Mouse (Mus musculus): ENCODE results near the gene Tasp1. TPM values are rescaled to one million over a fixed set of nuclear protein-coding genes. Genes with fewer than 3 reads are reported as not detected.
"Not testable (repeated sequence)": the region's sequence is repeated elsewhere in the genome, so short reads cannot be mapped to it uniquely, and the experiment has no call there.

The Tasp1 gene
- total RNA-seq, 2 experiments from 2014 or later, result 7.0 to 7.8 TPM

DNA sequence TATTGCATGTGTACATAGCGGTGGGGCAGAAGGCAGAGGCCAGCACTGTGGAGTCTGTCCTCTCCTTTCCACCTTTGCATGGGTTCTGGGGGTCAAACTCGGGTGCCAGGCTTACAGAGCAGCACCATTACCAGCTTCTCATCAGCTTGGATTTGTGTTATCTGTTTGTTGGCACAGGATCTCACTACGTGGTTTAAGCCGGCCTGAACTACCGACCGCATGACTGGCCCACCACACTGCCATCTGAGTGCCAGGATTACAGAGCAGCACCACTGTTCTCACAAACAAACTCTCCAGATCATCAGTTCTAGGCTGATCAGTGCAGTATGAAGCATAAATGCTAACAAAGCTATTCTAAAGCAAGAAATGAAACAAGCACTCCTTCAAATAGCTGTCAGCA, 8.5 kb downstream of the Tasp1 start:
- DNase-seq, result no peak

DNA sequence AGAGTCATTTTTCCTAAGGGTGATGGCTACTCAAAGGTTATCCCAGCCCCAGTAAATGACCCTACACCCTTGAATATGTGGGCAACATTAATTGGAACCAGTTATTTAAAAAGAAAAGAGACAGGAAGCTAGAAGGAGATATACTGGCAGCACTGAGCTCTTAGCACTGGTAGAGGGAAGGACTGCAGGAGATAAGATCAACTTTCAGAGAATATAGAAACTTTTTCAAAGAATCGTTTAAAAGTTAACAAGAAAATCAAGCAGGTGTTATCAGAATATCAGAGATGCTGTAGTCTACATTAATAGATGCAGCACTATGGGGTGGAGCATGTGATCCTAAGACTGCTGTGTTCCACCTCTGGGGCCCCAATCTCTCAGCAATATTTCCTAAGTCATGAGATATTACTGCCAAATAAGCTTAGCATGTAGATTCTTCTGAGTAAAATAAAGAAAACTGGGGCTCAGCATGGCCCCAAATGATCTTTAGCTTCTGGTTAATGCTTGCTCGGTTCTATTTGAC, 14.9 kb downstream of the Tasp1 start:
- DNase-seq, result no peak

DNA sequence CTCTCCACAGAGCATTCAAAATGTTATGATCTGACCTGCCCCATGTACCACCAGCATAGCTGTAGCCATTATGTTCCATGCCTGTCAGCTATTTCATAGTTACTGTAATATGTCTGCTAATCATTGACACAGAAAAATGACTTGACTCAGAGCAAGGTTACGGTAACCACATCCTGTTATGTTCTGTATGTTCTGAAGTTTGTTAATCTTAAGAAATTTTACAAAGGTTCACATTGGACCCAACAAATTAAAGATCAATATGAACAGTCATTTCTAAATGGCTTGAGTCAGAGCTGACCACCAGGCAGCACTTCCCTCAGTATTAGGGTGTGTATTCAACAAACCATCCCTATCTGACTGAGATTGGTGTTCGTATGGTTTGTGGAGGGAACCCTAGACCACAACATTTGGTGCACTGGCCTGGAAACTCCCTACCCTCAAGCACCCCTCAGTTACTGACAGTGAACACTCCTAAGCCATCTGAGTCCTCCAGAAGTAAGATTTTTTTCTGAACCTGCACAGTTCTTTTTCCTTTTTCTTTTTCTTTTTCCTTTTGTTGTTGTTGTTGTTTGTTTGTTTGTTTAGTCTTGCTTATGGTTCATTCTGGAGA, 24.0 kb downstream of the Tasp1 start:
- DNase-seq, result no peak

DNA sequence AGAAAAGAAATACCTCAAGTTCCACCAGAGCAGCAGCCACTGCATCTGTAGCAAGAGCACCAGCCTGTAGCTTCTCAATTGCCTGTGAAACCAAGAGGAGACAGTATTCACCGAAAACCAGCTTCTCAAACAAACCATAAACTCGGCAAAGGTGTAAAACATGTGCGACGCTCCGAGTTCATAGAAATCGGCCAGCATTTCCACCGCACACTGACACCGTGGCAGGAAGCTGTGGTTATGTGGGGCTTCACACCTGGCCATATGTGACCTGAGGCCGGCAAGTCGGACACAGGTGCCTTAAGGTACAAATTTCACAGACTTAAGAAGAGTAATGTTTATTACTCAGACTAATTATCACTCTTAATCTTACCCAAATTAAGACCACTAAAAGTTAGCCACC, 24.5 kb downstream of the Tasp1 start:
- DNase-seq, result no peak

DNA sequence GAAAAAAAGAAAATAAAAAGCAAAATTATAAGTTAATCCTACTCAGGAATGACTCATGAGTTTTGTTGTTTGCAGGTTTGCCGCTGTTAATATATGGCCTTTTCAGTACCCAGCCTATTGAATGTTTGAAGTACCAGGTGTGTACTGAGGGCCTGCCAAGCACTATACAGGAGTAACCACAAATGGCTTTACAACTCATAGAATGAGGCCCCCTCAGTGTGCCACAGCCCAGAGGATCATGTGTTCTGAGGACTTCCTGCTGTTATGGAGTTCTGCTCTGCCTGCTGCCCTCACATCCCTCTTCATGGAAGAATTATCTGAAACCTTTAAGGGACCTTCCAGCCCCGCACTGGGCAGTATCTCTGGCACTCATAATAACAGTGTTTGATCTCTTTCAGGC, 29.1 kb downstream of the Tasp1 start:
- DNase-seq, result no peak

DNA sequence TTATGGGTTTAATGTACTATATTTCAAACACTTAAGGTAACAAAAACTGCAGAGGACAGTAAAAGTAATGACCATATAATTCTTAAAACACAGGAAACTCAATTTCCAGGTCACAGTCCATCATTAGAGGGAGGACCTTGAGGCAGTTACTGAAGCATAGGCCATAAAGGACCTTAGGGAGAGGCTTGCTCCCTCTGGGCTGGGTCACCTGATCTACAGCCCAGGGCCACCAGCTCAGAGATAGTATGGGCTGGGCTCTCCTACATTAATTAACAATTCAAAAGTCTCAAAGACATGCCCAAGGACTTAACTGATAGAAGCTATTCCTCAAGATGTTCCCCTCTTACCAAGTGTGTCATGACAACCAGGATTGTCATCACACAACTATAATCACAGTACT, 29.8 kb downstream of the Tasp1 start:
- no peak for DNase-seq

DNA sequence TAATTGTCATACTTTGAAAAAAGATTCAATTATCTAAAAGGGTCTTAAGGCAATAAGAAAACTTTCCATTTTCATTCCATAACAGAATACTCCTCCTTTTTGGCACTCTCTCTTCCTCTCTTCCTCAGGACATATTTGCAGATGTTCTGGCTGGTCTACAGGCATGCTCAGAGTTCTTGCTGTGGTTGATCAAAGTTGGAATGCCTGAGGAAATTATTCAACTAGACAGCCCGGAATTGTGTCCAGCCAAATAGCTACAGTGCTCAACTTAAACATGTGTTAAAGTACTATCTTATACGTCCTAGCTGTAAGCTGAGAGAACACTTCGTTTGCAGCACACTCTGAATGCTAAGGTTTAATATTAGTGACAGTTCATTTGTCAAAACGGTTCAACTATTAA, 41.7 kb downstream of the Tasp1 start:
- peak in 1 of 2 experiments; percentile 2 for DNase-seq

DNA sequence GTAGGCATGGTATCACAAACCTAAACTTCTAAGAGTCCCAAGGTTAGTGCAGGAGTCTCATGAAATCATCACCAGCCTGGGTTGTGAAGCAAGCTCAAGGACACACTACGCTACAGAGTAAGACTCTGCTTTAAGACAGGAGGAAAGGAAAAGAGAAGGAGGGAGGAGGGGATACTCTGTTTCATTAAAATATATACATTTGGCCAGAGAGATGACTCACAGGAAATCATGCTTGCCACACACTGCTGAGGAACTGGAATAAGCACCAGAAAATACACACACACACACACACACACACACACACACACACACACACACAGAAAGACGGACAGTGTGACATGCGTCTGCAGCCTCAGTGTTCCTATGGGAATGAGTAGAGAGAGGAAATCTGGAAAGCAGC, 59.2 kb downstream of the Tasp1 start:
- no peak for DNase-seq

DNA sequence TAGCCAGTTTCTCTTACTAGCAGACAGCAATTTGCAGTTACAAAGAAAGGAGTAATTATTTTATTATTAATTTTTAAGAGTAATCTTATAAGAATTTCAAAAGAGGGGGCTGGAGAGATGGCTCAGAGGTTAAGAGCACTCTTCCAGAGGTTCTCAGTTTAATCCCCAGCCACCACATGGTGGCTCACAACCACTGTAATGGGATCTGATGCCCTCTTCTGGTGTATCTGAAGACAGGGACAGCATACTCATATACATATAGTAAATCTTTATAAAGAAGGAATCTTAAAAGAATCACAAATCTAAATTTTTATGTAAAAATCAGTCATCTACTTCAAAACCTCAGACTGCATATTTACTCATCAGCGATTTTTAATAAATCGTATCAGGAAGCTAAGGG, 68.4 kb downstream of the Tasp1 start:
- DNase-seq, result no peak

DNA sequence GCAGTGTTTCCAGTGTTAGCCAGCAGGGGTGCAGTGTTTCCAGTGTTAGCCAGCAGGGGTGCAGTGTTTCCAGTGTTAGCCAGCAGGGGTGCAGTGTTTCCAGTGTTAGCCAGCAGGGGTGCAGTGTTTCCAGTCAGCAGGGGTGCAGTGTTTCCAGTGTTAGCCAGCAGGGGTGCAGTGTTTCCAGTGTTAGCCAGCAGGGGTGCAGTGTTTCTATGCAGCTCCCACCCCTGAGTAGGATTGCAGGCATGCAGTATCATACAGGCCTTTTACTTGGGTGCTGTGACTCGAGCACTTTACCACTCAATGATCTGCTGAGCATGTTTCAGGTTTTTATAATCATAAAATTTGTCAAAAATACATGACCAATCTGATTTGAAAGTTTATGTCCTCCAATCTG, 76.7 kb downstream of the Tasp1 start:
- DNase-seq, result not testable (repeated sequence)

DNA sequence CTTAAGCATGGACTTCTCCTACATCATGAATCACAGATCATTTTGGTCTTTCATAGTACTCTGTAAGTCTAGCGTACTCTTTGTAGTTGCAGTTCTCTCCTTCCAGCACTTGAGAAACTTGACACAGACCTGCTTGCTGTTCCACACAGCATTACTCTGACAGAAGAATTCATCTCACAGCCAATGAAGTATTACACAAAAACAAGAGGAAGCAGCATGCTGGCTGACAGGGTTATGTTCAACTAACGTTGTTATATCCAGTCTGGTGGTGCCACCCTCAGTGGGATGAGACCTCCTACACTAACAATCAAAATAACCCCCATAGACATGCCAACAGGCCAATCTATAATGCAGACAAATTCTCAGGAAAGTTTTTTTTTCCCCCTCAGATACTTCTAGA, 99.2 kb downstream of the Tasp1 start:
- no peak for DNase-seq

DNA sequence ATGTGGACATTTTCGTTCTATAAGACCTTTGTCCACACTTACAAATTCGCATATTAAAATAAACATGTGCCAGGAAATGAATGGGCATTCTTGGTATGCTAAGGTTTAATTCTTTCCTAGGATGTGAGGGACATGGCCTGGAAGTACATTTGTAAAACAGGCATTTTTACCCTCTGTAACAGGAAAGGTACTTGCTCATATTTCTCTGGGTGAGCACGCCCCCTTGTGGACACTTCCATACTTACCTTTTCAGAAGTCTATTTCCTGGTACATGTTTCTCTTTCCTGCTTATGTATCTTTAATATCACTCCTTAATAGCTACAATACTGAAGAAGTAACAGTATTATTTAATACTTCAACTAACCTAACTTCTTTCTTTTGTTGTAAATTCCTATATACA, 100.3 kb downstream of the Tasp1 start:
- DNase-seq, result peak; percentile 26 to 44

DNA sequence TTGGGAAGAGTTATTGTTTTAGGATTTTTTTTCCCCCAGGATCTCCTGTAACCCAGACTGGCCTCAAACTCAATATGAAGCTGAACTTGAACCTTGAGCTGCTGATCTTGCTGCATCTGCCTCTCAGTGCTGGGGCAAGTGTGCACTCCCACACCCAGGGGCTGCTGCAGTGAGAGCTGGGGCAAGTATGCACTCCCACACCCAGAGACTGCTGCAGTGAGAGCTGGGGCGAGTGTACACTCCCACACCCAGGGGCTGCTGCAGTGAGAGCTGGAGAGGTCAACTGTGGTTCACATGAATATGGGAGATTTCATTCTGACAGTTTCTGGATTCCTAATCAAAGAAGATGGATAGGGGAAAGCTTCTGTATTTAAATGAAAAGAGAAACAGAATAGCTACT, 117.8 kb downstream of the Tasp1 start:
- no peak for DNase-seq

DNA sequence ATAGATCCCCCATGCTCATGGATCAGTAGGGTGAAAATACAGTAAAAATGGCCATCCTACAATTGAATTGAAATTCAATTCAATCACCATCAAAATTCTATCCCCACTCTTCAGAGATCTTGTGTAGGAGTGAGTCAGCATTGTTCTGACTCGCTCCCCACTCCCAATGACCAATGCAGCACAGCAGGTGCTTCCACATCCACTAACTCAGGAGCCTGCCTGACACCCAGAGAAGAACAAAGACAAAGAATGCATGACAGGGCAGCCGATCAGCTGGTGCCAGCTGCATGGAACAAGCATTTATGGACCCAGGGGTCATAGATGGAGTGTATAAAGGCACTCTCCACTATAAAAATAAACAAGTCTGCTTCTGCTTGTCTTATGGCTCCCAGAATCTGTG, 129.0 kb downstream of the Tasp1 start:
- no peak for DNase-seq

DNA sequence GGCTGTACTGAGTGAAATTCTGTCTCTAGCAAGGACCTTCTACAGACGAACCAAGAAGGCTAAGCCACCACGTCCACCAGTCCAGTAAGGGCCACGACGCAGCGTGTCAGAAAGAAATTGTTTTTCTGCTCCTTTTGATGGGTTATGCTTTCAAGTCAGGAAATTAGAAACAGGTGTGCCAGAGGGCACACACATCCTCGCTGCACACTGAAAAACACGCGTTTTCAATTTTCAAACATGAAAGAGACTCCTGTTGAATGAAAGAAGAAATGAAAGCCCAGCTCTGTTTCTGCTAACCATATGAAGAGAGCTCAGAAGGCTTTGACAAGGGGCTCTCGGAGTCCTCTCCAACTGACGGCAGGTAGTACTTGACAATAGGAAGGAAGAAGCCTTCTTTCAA, 132.0 kb downstream of the Tasp1 start:
- DNase-seq, result no peak

DNA sequence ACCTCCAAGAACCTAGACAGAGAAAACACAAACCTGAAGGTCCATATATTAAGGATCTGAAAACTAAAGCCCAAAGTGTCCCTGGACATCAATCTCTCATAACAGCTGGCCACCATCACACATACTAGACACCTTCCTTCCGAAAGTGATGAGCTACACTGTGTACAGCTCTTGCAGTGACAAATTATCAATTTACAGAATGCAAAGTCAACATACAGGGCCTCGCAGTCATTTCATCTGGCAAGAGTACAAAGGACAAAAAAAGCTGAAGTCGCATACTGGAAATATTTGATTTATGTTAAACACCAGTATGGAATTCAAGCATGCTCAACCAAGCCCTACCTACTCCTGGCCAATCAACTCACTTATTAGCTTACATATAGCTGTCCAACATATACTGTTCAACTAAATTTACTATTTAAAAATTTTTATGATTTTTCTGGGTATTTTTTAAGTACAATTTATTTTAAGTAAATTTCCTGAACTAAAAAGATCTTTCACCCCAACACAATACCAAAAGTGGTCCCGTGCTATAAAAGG, 132.5 kb downstream of the Tasp1 start:
- DNase-seq, result no peak

DNA sequence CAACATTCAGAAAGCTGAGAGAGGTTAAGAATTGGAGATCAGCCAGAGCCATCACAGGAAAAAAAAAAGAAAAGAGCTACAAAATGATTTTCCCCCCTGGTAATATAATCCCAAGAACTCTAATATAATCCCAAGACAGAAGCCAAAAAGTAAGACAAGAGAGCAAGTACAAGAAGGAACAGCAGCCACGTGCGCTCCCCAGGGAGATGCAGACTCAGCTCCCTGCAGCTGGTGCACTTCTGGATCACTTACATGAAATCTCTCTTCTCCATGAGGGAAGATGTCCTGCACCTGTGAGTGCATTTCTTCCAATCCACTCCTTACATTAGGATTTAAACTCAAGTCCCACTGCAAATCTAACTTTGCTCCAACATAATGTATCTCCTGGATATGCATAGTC, 134.4 kb downstream of the Tasp1 start:
- no peak for DNase-seq

DNA sequence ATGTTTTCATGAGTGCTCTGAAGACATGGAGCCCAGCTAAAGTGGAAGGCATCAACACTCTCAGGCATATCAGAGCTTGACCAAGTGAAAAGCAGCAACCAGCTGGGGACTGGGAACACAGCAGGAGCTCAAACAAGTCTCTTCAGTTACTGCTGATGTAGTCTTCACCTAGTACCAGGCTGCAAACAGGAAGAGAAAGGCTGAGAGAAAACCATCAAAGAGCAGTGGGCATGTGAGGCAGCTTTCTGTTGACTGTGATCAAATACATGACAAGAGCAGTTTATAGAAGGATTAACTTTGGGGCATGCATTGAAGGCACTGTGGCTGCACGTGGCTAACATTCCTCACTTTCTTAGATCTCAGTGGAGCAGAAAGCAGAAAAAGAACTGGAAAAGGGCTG, 141.7 kb downstream of the Tasp1 start:
- no peak for DNase-seq

DNA sequence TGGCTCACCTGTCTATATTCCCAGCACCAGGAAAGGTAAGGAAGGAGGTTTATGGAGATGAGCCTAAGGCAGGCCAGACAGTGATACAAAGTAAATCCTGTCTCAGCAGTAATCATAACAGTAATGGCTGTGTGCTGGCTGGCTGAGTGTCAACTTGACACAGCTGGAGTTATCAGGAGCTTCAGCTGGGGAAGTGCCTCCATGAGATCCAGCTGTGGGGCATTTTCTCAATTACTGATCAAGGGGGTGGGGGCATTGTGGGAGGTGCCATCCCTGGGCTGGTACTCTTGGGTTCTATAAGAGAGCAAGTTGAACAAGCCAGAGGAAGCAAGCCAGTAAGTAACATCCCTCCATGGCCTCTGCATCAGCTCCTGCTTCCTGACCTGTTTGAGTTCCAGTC, 145.2 kb downstream of the Tasp1 start:
- not testable (repeated sequence) for DNase-seq

DNA sequence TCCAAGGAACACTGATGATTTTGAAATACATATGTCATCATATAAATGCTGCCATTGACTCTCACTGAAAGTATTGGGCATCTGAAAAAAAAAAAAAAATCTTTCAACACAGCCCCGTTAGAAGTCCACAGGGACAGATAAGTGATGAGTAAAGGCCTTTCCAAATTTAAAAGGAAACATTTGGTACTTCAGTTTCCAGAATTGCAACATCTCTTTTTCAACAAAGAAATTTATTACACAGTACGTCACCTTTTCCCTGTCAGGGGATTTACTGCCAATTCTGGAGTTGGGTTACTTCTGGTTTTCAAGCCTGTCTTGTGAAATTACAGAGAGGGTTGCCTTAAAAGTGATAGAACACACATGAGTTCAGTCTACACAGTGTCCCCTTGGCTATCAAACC, 146.8 kb downstream of the Tasp1 start:
- DNase-seq, result peak; percentile 38 to 69

DNA sequence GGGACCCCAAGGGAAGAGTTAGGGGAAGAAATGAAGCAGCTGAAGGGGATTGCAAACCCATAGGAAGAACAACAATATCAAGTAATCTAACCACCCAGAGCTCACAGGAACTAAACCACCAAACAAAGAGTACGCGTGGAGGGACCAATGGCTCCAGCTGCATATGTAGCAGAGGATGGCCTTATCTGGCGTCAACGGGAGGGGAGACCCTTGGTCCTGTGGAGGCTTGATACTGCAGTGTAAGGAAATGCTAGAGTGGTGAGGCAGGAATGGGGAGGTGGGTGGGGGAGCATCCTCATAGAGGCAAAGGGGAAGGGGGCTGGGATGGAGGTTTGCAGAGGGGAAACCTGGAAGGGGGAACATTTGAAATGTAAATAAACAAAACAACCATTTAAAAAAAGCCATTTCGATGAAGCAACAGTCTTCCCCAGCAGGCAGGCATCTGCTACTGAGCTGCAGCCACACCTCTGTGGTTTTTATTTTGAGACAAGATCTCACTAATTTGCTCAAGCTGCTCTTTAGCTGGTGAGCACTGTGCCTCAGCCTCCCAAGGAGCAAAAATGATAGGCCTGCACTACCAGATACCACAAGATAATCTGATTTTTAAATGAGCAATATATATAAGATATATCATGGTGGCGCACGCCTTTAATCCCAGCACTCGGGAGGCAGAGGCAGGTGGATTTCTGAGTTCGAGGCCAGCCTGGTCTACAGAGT, 160.0 kb downstream of the Tasp1 start:
- no peak for DNase-seq

DNA sequence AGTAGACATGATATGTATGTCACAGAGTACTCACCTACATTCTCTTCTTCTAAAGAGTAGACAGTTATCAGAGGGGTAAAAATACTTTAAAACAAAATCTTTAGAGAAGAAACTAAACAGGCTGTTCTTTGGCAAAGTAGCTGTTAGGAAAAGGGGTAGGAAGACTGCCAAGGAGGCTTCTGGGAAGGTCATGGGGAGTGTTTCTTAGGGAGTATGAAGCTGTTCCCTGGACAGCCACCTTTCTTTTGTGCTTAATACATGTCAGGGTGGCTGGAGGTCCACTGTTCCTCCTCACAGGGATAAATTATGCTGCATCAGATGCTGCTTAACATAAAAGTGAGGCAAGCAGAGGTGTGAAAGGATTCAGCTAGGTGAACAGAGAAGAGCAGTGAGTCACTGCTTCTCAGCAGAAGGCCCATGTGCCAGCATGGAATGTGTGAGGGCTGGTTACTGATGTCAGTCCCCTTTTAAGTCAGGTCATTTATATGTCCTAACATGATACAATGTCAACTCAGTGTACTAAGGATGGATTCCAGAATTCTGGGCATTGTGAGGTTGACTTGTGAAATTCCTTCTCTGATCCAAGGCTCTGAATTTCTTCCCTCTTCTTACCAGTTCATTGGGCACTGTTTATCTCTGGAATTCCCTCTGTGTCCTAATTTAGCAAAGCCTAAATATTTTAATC, 175.1 kb downstream of the Tasp1 start:
- peak in 1 of 2 experiments; percentile 4 for DNase-seq

DNA sequence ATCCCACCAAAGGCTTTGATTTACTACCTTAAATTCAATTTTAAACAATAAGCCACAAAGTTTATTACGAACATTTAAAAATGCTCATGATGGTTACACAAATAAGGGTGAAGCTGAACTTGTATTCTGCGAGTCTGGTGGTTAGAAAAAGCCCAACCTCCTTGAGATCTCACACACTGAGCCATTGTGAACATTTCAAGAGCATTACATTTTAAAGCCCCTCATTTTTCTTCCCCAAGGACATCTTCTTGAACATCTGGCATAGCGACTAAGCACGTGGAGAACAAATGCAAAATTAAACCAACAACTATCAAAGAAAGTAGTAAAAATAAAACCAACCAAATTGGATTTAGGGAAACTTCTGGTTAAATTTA, 182.4 kb downstream of the Tasp1 start:
- no peak for DNase-seq
